Mouse (Mus musculus) stomach, postnatal 0 days (tissue): ENCODE results near the gene Ispd.

Experiments
- CTCF ChIP-seq: IDR thresholded peaks from 2 replicates; pipeline ENCODE4 v1.5.1; 2016; ENCODE audit warnings: antibody characterized with exemption, low read depth, mild to moderate bottlenecking, moderate library complexity
- EP300 ChIP-seq: optimal IDR thresholded peaks from 2 replicates; pipeline ENCODE3; 2016; ENCODE audit warnings: antibody characterized with exemption

DNA sequence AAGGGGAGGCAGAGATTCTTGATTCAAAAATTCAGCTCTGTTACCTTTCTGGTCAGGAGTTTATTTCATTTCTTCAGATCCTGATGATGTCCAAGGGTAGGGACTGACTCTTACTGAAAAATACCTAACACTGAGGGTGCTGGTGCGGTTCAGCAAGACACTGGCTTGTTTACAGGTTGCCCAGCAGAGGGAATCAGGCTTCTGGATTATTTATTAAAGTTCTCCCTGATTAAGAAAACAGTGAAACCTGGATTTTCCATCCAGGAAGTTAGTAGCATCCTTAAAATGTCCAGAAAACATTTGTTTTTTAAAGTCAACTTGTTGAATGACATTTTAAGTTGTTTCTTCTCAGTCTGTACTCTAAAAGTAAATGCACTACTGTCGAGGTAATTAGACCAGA is 337.2 kb downstream of the Ispd start:
- TF ChIP-seq CTCF, result no peak
- TF ChIP-seq EP300, result no peak
